Mouse (Mus musculus) C2C12 (cell line): ENCODE data around the gene Ano10. TPM values are rescaled to one million over a fixed set of nuclear protein-coding genes. Genes with fewer than 3 reads are reported as not detected.
"Not testable (repeated sequence)": the region's sequence is repeated elsewhere in the genome, so short reads cannot be mapped to it uniquely, and the experiment has no call there.

ENCODE experiments used
- H3K27me3 ChIP-seq: one replicate; pipeline ENCODE4 v1.6.1; 2011; ENCODE audit not compliant: control insufficient read depth, insufficient read depth, insufficient read length
- H3K36me3 ChIP-seq: one replicate; pipeline ENCODE4 v1.6.1; 2011; ENCODE audit not compliant: control insufficient read depth, insufficient read depth
- H3K4me3 ChIP-seq: one replicate; pipeline ENCODE4 v1.5.1; 2011; ENCODE audit warnings: mild to moderate bottlenecking, control low read depth; ENCODE audit not compliant: poor library complexity, insufficient read depth, severe bottlenecking
- H3K79me2 ChIP-seq: one replicate; pipeline ENCODE4 v1.6.1; 2011; ENCODE audit not compliant: control insufficient read depth, insufficient read depth
- H3K79me3 ChIP-seq: one replicate; pipeline ENCODE4 v1.6.1; 2011; ENCODE audit warnings: low read depth, control low read depth
- H3ac ChIP-seq: one replicate; pipeline ENCODE3; 2011; ENCODE audit warnings: low read depth; ENCODE audit not compliant: control insufficient read depth, insufficient read length
- CEBPB ChIP-seq: IDR thresholded peaks from one replicate; pipeline ENCODE4 v1.6.1; 2011; ENCODE audit warnings: low read depth, mild to moderate bottlenecking, control low read depth, moderate library complexity
- CTCF ChIP-seq: IDR thresholded peaks from one replicate; pipeline ENCODE4 v1.5.1; 2011; ENCODE audit not compliant: control insufficient read depth, insufficient read depth, insufficient read length
- FOSL1 ChIP-seq: IDR thresholded peaks from one replicate; pipeline ENCODE4 v1.8.0; 2011; ENCODE audit warnings: mild to moderate bottlenecking, low read length; ENCODE audit not compliant: poor library complexity, insufficient read depth, severe bottlenecking
- MAX ChIP-seq: IDR thresholded peaks from one replicate; pipeline ENCODE4 v1.6.1; 2011; ENCODE audit warnings: mild to moderate bottlenecking, control low read depth
- MYOD1 ChIP-seq: IDR thresholded peaks from one replicate; pipeline ENCODE4 v1.6.1; 2011; ENCODE audit warnings: low read depth; ENCODE audit not compliant: control insufficient read depth, insufficient read length
- MYOG ChIP-seq: IDR thresholded peaks from one replicate; pipeline ENCODE4 v1.6.1; 2011; ENCODE audit not compliant: control insufficient read depth, insufficient read length; ENCODE audit errors: extremely low read depth
- USF1 ChIP-seq: IDR thresholded peaks from one replicate; pipeline ENCODE4 v1.6.1; 2011; ENCODE audit warnings: low read depth, mild to moderate bottlenecking, control low read depth, moderate library complexity
- polyA plus RNA-seq: library from polyadenylated mRNA; unstranded; fragments of >200 nt; fragmentation: generic; extraction: Trizol; gene quantifications from one replicate; pipeline ENCODE4 v1.2.1, GENCODE M21; 2012; ENCODE audit warnings: missing spikeins

The Ano10 gene
- polyA plus RNA-seq, 1 experiment, result 36.0 TPM

- Histone ChIP-seq H3K79me2 (no peaks in the 10 kb centered on the region), H3ac (no peak overlapping the region), H3K79me3 (no peaks in the 10 kb centered on the region), H3K36me3 (no peaks in the 10 kb centered on the region), H3K27me3 (no peaks in the 10 kb centered on the region), H3K4me3 (no peak overlapping the region)
- TF ChIP-seq USF1 (no peak), MAX (no peak), CTCF (no peak), CEBPB (no peak), MYOG (no peak), MYOD1 (no peak), FOSL1 (no peak)
Measured at GRCm38 (mm10) chr9:122314386-122314785, 20.2 kb upstream of the Ano10 start.

DNA sequence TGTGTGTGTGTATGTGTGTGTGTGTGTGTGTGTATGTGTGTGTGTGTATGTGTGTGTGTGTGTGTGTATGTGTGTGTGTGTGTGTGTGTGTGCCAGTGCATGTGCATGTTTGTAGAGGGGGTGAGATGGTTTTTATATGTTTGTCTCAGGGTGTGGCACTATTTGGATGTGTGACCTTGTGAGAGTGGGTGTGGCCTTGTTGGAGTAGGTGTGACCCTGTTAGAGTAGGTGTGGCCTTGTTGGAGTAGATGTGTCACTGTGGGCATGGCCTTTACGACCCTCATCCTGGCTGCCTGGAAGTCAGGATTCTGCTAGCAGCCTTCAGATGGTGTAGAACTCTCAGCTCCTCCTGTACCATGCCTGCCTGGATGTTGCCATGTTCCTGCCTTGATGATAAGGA is 18.9 kb upstream of the Ano10 start:
- not testable (repeated sequence) for H3K27me3 ChIP-seq, H3K79me2 ChIP-seq, H3ac ChIP-seq

DNA sequence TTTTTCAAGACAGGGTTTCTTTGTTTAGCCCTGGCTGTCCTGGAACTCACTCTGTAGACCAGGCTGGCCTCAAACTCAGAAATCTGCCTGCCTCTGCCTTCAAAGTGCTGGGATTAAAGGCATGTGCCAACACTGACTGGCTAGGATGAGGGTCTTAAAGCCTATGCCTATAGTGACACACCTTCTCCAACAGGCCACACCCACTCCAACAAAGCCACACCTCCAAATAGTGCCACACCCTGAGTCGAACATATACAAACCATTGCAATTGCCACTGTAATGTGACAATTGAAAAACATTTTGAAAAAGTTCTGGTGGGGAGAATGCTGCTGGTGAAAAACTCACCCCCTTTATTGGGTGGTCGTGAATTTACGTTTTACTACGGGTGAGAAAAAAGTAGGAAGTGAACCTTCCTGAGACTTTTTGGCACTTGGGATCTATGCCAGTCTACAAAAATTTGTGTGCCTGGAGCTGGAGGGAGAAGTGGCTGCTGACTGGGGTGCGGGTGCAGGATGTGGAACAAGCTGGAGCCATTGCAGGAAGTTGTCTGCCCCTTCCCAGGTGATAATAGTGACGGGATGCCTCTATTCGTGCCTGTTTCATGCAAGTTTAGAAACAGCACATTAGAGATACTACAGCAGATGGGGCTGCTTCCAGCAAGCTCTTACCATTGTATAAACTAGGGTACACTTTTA is 18.2 kb upstream of the Ano10 start:
- TF ChIP-seq CEBPB (no peak), MAX (no peak), FOSL1 (no peak), CTCF (no peak), MYOG (no peak), MYOD1 (no peak), USF1 (no peak)
- H3ac ChIP-seq, result no peak overlapping the region
- no peaks in the 10 kb centered on the region for H3K79me2 ChIP-seq

More for the DNA sequence above, 18.9 kb upstream of the Ano10 start:
- H3K36me3 ChIP-seq, H3K79me3 ChIP-seq, H3K4me3 ChIP-seq: not testable (repeated sequence)

DNA sequence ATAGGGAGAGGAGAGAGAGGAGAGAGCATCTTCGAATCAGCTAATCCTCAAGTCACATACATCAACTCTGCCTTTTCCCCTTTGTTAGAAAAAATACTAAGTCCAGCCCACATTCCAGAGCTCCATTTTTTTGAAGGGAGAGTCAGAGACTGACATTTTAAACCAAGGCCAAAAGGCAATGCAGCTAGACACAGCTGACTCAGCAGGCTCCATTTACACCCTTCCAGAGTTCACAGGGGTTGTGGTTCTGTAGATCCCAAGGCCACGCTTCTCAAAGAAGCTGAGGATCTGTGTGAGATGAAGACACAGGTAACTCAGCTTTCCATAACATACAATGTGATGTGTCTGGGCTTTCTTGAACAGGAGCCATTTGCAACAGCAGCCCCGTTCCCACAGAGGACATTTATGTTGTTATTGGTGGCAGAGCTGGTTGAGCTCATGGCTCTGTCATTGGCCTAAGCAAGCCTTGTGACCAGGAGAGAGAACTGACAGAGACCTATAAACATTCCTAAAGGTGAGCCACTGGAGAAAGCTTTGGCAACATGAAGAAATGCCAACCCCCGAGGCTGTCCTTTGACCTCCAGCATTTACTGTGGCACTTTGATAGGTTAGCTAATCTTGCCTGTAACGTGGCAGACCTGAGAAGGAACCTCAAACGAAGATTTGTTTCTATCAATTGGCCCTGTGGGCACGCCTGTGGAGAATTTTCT is 17.0 kb upstream of the Ano10 start:
- TF ChIP-seq MYOD1, result no peak
- TF ChIP-seq CTCF, result no peak
- TF ChIP-seq MYOG, result no peak
- TF ChIP-seq CEBPB, result no peak
- no peak for TF ChIP-seq USF1
- no peak for TF ChIP-seq MAX
- no peak for TF ChIP-seq FOSL1
- no peaks in the 10 kb centered on the region for H3K79me3 ChIP-seq
- no peak overlapping the region for H3ac ChIP-seq
- no peaks in the 10 kb centered on the region for H3K27me3 ChIP-seq
- H3K79me2 ChIP-seq, result no peaks in the 10 kb centered on the region
- H3K36me3 ChIP-seq, result no peaks in the 10 kb centered on the region
- H3K4me3 ChIP-seq, result peak overlapping the region; percentile 33

More for the DNA sequence above, 18.2 kb upstream of the Ano10 start:
- Histone ChIP-seq H3K27me3 (no peaks in the 10 kb centered on the region), H3K36me3 (no peaks in the 10 kb centered on the region), H3K79me3 (no peaks in the 10 kb centered on the region), H3K4me3 (no peak overlapping the region)

GRCm38 (mm10) chr9:122310613-122311049 is 16.4 kb upstream of the Ano10 start:
- no peaks in the 10 kb centered on the region for H3K27me3 ChIP-seq
- peak; percentile 89 for TF ChIP-seq CTCF
- TF ChIP-seq MYOD1, result no peak
- TF ChIP-seq MAX, result no peak
- TF ChIP-seq FOSL1, result no peak
- no peak for TF ChIP-seq CEBPB
- TF ChIP-seq MYOG, result no peak
- peak; percentile 91 for TF ChIP-seq USF1
- peak overlapping the region; percentile 68 for H3ac ChIP-seq
- H3K79me2 ChIP-seq, result no peaks in the 10 kb centered on the region
- no peaks in the 10 kb centered on the region for H3K36me3 ChIP-seq
- no peaks in the 10 kb centered on the region for H3K79me3 ChIP-seq
- peak overlapping the region; percentile 33 for H3K4me3 ChIP-seq

GRCm38 (mm10) chr9:122309013-122309980 is 15.1 kb upstream of the Ano10 start:
- H3K4me3 ChIP-seq, result no peak overlapping the region
- no peaks in the 10 kb centered on the region for H3K79me3 ChIP-seq
- TF ChIP-seq MAX, result no peak
- TF ChIP-seq MYOD1, result no peak
- no peak for TF ChIP-seq CTCF
- H3K27me3 ChIP-seq, result no peaks in the 10 kb centered on the region
- no peaks in the 10 kb centered on the region for H3K79me2 ChIP-seq
- no peak overlapping the region for H3ac ChIP-seq
- no peaks in the 10 kb centered on the region for H3K36me3 ChIP-seq
